Mouse (Mus musculus) embryonic fibroblast, embryonic 13.5 days (primary cell): ENCODE measurements around the gene Crmp1. TPM values are rescaled to one million over a fixed set of nuclear protein-coding genes. Genes with fewer than 3 reads are reported as not detected.

Source experiments
- H3K27ac ChIP-seq: 2 replicates; pipeline ENCODE4 v1.5.1; 2012; ENCODE audit warnings: low read length, control low read depth, inconsistent platforms; ENCODE audit not compliant: insufficient read depth
- H3K4me1 ChIP-seq: 2 replicates; pipeline ENCODE4 v1.6.1; 2011; ENCODE audit warnings: low read length; ENCODE audit not compliant: control insufficient read depth, insufficient read depth
- H3K4me3 ChIP-seq: 2 replicates; pipeline ENCODE4 v1.5.1; 2011; ENCODE audit warnings: mild to moderate bottlenecking, control low read depth, low read length; ENCODE audit not compliant: insufficient read depth
- CTCF ChIP-seq: IDR thresholded peaks from 2 replicates; pipeline ENCODE4 v1.5.1; 2011; ENCODE audit warnings: mild to moderate bottlenecking, control low read depth, low read length, moderate library complexity, borderline replicate concordance; ENCODE audit not compliant: insufficient read depth
- POLR2A ChIP-seq: IDR thresholded peaks from 2 replicates; pipeline ENCODE4 v1.6.1; 2011; ENCODE audit warnings: low read depth, mild to moderate bottlenecking, control low read depth, low read length, moderate library complexity
- polyA plus RNA-seq: library from polyadenylated mRNA; stranded (reverse); fragments of >200 nt; gene quantifications from 2 replicates; pipeline ENCODE4 v1.2.4, GENCODE M21; 2011; ENCODE audit warnings: low read depth; ENCODE audit not compliant: missing spikeins, insufficient read length

Crmp1 gene
- polyA plus RNA-seq, 1 experiment, result 7.5 TPM

- TF ChIP-seq POLR2A, result no peak
- no peak for TF ChIP-seq CTCF
- Histone ChIP-seq H3K27ac (no peak overlapping the region), H3K4me1 (no peaks in the 10 kb centered on the region), H3K4me3 (no peak overlapping the region)
These were observed 8.7 kb upstream of the Crmp1 start for GRCm38 (mm10) chr5:37233010-37233557.

- no peaks in the 10 kb centered on the region for H3K4me1 ChIP-seq
- H3K4me3 ChIP-seq, result no peak overlapping the region
- H3K27ac ChIP-seq, result no peak overlapping the region
- TF ChIP-seq CTCF (no peak), POLR2A (no peak)
These were observed 3.1 kb upstream of the Crmp1 start for GRCm38 (mm10) chr5:37238654-37239053.

- Histone ChIP-seq H3K4me3 (no peak overlapping the region), H3K4me1 (0 out of 2 replicates have a peak, but pooled peaks cover 2% of the 10 kb centered on the region), H3K27ac (no peak overlapping the region)
- TF ChIP-seq POLR2A, result no peak
- no peak for TF ChIP-seq CTCF
These were observed 1.2 kb upstream of the Crmp1 start for GRCm38 (mm10) chr5:37240550-37240949.

- no peak for TF ChIP-seq POLR2A
- no peak for TF ChIP-seq CTCF
- Histone ChIP-seq H3K4me1 (0 out of 2 replicates have a peak, but pooled peaks cover 2% of the 10 kb centered on the region), H3K27ac (no peak overlapping the region), H3K4me3 (no peak overlapping the region)
These were observed 516 bp upstream of the Crmp1 start for GRCm38 (mm10) chr5:37241224-37241623.

- Histone ChIP-seq H3K4me3 (no peak overlapping the region), H3K27ac (no peak overlapping the region), H3K4me1 (0 out of 2 replicates have a peak, but pooled peaks cover 2% of the 10 kb centered on the region)
- TF ChIP-seq CTCF (no peak), POLR2A (no peak)
These were observed 824 bp downstream of the Crmp1 start for GRCm38 (mm10) chr5:37242360-37243168.

- H3K27ac ChIP-seq, result no peak overlapping the region
- H3K4me1 ChIP-seq, result 0 out of 2 replicates have a peak, but pooled peaks cover 2% of the 10 kb centered on the region
- H3K4me3 ChIP-seq, result no peak overlapping the region
These were observed 1.6 kb downstream of the Crmp1 start for GRCm38 (mm10) chr5:37243169-37243886.

GRCm38 (mm10) chr5:37244161-37244560 lies 2.4 kb downstream of the Crmp1 start:
- no peak overlapping the region for H3K27ac ChIP-seq
- H3K4me3 ChIP-seq, result no peak overlapping the region
- H3K4me1 ChIP-seq, result 0 out of 2 replicates have a peak, but pooled peaks cover 2% of the 10 kb centered on the region
- TF ChIP-seq POLR2A (no peak), CTCF (no peak)

More at GRCm38 (mm10) chr5:37243169-37243886, 1.6 kb downstream of the Crmp1 start:
- TF ChIP-seq POLR2A (no peak), CTCF (no peak)

- Histone ChIP-seq H3K4me3 (no peak overlapping the region), H3K4me1 (0 out of 2 replicates have a peak, but pooled peaks cover 2% of the 10 kb centered on the region), H3K27ac (no peak overlapping the region)
- TF ChIP-seq POLR2A (no peak), CTCF (no peak)
These were observed 3.0 kb downstream of the Crmp1 start for GRCm38 (mm10) chr5:37244666-37245242.

- Histone ChIP-seq H3K4me3 (peak overlapping the region; percentile 65), H3K4me1 (0 out of 2 replicates have a peak, but pooled peaks cover 2% of the 10 kb centered on the region), H3K27ac (no peak overlapping the region)
- TF ChIP-seq CTCF, result no peak
- no peak for TF ChIP-seq POLR2A
These were observed 3.9 kb downstream of the Crmp1 start for GRCm38 (mm10) chr5:37245651-37246050.
